Comparison of ENCODE assay signal across 15 mouse cellular contexts in the genomic region with DNA sequence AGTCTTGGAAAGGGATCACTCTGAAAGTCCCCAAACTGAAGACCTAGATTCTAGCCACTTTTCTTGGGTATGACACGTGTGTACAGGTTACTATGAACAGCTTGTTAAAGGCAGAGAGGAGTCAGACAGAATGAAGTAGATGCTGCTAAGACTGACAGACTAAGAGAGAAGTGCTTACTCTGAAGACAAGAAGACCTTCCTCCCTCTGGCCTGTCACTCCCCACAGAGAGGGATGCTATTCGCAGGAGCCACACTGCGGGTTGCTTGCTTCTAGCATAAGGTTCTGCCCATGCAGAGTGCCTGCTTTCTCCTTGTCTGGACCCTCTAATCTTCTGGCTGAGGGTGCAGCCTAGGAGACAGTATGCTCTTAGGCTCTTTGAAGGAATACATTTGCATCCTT.
DNase-seq lines count a peak whose midpoint lies in the region; ATAC-seq and TF ChIP-seq lines count a peak whose summit lies in the region.
"Had no signal": no experiment of that assay in that cellular context is flagged by ENCODE, and none has a peak within 500 bp of the region (broad histone marks: within the 10 kb centered on the region; RNA-seq: fewer than 3 reads in every experiment).

No protein-coding gene starts in this region.

- peaks cover 11% of the 10 kb centered on the region for H3K4me1 ChIP-seq in hindbrain, embryonic 12.5 days
- 0 out of 2 replicates have a peak, but pooled peaks cover 2% of the 10 kb centered on the region for H3K4me1 ChIP-seq in hindbrain, embryonic 10.5 days (replicated peaks)
- peaks cover 4% of the 10 kb centered on the region; the same call in 1 of the 2 replicates for H3K4me1 ChIP-seq in midbrain, embryonic 11.5 days (ENCODE audit: control insufficient read depth, insufficient read depth, low read length)
- H3K4me1 ChIP-seq in neural tube, embryonic 14.5 days (ENCODE audit: control insufficient read depth, insufficient read depth, low read length) = peaks cover 6% of the 10 kb centered on the region; the same call in 1 of the 2 replicates
- no peaks in the 10 kb centered on the region for H3K4me1 ChIP-seq in stomach, postnatal 0 days (replicated peaks; ENCODE audit: control insufficient read depth, insufficient read depth)
- H3K4me1 ChIP-seq: embryonic facial prominence, embryonic 12.5 days; liver, embryonic 15.5 days had no signal

- WGBS in hindbrain, embryonic 12.5 days = 58% methylated on average over 3 of the region's 3 CpGs
- WGBS in hindbrain, embryonic 10.5 days = 53% methylated on average over 3 of the region's 3 CpGs
- WGBS in midbrain, embryonic 11.5 days = 56% methylated on average over 3 of the region's 3 CpGs
- 44% methylated on average over 3 of the region's 3 CpGs for WGBS in neural tube, embryonic 14.5 days
- WGBS in stomach, postnatal 0 days = 62% methylated on average over 3 of the region's 3 CpGs

- H3K9ac ChIP-seq in hindbrain, embryonic 12.5 days = no peak overlapping the region
- H3K9ac ChIP-seq in midbrain, embryonic 11.5 days (ENCODE audit: low read length) = no peak overlapping the region
- H3K9ac ChIP-seq in neural tube, embryonic 14.5 days (replicated peaks; ENCODE audit: low read depth, low read length) = peak overlapping the region; percentile 32; the same call in 1 of the 2 replicates
- no peak overlapping the region for H3K9ac ChIP-seq in stomach, postnatal 0 days (ENCODE audit: low read length)
- H3K9ac ChIP-seq: embryonic facial prominence, embryonic 12.5 days; liver, embryonic 15.5 days had no signal

- DNase-seq in cerebellum, adult 8-10 months = peak; percentile 27
- no peak for DNase-seq in cerebellum, postnatal 4 days (ENCODE audit: low spot score in 2 of 2)
- no peak for DNase-seq in hindbrain, embryonic 10.5 days (ENCODE audit: low spot score)
- DNase-seq in midbrain, embryonic 11.5 days (ENCODE audit: low spot score, missing footprints) = no peak
- DNase-seq in stomach, postnatal 0 days (ENCODE audit: low spot score) = no peak
- DNase-seq in left cerebral cortex, adult 18-20 months (ENCODE audit: low spot score in 2 of 2) = no peak
- DNase-seq: adrenal gland, adult 8-10 months; kidney, adult 18-20 months; kidney, postnatal 14 days; thymus, adult 18-20 months had no signal

- TF ChIP-seq CTCF in stomach, postnatal 0 days (IDR thresholded peaks at IDR 0.05; ENCODE audit: low read depth) = no peak

- ATAC-seq in hindbrain, embryonic 12.5 days (ENCODE audit: low FRiP score) = 0 out of 2 replicates have a peak, but pooled peaks have one; percentile 40
- no peak for ATAC-seq in midbrain, embryonic 11.5 days (ENCODE audit: low FRiP score)
- peak; percentile 35; the same call in 1 of the 2 replicates for ATAC-seq in neural tube, embryonic 14.5 days (ENCODE audit: low read depth)
- no peak for ATAC-seq in stomach, postnatal 0 days (ENCODE audit: low FRiP score, low TSS enrichment)
- ATAC-seq: lung, postnatal 0 days had no signal

- no peak for TF ChIP-seq EP300 in stomach, postnatal 0 days (optimal IDR thresholded peaks at IDR 0.05)

- H3K27me3 ChIP-seq in hindbrain, embryonic 12.5 days = no peaks in the 10 kb centered on the region
- no peaks in the 10 kb centered on the region for H3K27me3 ChIP-seq in hindbrain, embryonic 10.5 days (ENCODE audit: insufficient read depth, poor library complexity, severe bottlenecking)
- H3K27me3 ChIP-seq in midbrain, embryonic 11.5 days (ENCODE audit: control insufficient read depth, insufficient read depth, low read length) = no peaks in the 10 kb centered on the region
- H3K27me3 ChIP-seq in neural tube, embryonic 14.5 days (ENCODE audit: control insufficient read depth, insufficient read depth, low read length) = no peaks in the 10 kb centered on the region
- no peaks in the 10 kb centered on the region for H3K27me3 ChIP-seq in stomach, postnatal 0 days (ENCODE audit: control insufficient read depth, insufficient read depth, low read length)
- H3K27me3 ChIP-seq: embryonic facial prominence, embryonic 12.5 days; liver, embryonic 15.5 days had no signal

- H3K4me3 ChIP-seq in hindbrain, embryonic 12.5 days = no peak overlapping the region
- H3K4me3 ChIP-seq in hindbrain, embryonic 10.5 days = no peak overlapping the region
- H3K4me3 ChIP-seq in midbrain, embryonic 11.5 days (ENCODE audit: low read depth, low read length) = no peak overlapping the region
- H3K4me3 ChIP-seq in neural tube, embryonic 14.5 days (ENCODE audit: low read depth, low read length) = no peak overlapping the region
- H3K4me3 ChIP-seq in stomach, postnatal 0 days (ENCODE audit: low read depth, low read length) = no peak overlapping the region
- H3K4me3 ChIP-seq: embryonic facial prominence, embryonic 12.5 days; liver, embryonic 15.5 days had no signal

- no peak overlapping the region for H3K4me2 ChIP-seq in hindbrain, embryonic 12.5 days (replicated peaks)
- H3K4me2 ChIP-seq in midbrain, embryonic 11.5 days = no peak overlapping the region
- H3K4me2 ChIP-seq in neural tube, embryonic 14.5 days (ENCODE audit: low read depth, low read length) = no peak overlapping the region
- no peak overlapping the region for H3K4me2 ChIP-seq in stomach, postnatal 0 days (replicated peaks; ENCODE audit: low read depth)
- H3K4me2 ChIP-seq: embryonic facial prominence, embryonic 12.5 days; liver, embryonic 15.5 days had no signal

- H3K27ac ChIP-seq in hindbrain, embryonic 12.5 days = peak overlapping the region; percentile 62
- no peak overlapping the region for H3K27ac ChIP-seq in hindbrain, embryonic 10.5 days
- H3K27ac ChIP-seq in midbrain, embryonic 11.5 days (ENCODE audit: low read depth, low read length) = 0 out of 2 replicates have a peak overlapping the region, but pooled peaks have one; percentile 40
- peak overlapping the region; percentile 67; the same call in 1 of the 2 replicates for H3K27ac ChIP-seq in neural tube, embryonic 14.5 days (ENCODE audit: low read depth, low read length)
- no peak overlapping the region for H3K27ac ChIP-seq in stomach, postnatal 0 days (replicated peaks)
- H3K27ac ChIP-seq: embryonic facial prominence, embryonic 12.5 days; liver, embryonic 15.5 days had no signal

- H3K9me3 ChIP-seq in hindbrain, embryonic 12.5 days (replicated peaks) = no peaks in the 10 kb centered on the region
- no peaks in the 10 kb centered on the region for H3K9me3 ChIP-seq in hindbrain, embryonic 10.5 days
- no peaks in the 10 kb centered on the region for H3K9me3 ChIP-seq in midbrain, embryonic 11.5 days (ENCODE audit: control insufficient read depth, low read length)
- no peaks in the 10 kb centered on the region for H3K9me3 ChIP-seq in neural tube, embryonic 14.5 days (ENCODE audit: control insufficient read depth, low read length)
- no peaks in the 10 kb centered on the region for H3K9me3 ChIP-seq in stomach, postnatal 0 days (ENCODE audit: control insufficient read depth, low read length)
- H3K9me3 ChIP-seq: embryonic facial prominence, embryonic 12.5 days; liver, embryonic 15.5 days had no signal

- no peaks in the 10 kb centered on the region for H3K36me3 ChIP-seq in hindbrain, embryonic 12.5 days
- no peaks in the 10 kb centered on the region for H3K36me3 ChIP-seq in hindbrain, embryonic 10.5 days
- no peaks in the 10 kb centered on the region for H3K36me3 ChIP-seq in midbrain, embryonic 11.5 days (ENCODE audit: control insufficient read depth, insufficient read depth, low read length)
- H3K36me3 ChIP-seq in neural tube, embryonic 14.5 days (ENCODE audit: control insufficient read depth, insufficient read depth, low read length) = no peaks in the 10 kb centered on the region
- H3K36me3 ChIP-seq in stomach, postnatal 0 days (ENCODE audit: control insufficient read depth, insufficient read depth, low read length) = no peaks in the 10 kb centered on the region
- H3K36me3 ChIP-seq: embryonic facial prominence, embryonic 12.5 days; liver, embryonic 15.5 days had no signal

Comparison
In these comparisons a context has a peak if more than half of its experiments do, and no peak if none do; other contexts are left out.
1. H3K27ac ChIP-seq: peak in hindbrain, embryonic 12.5 days (single experiment), midbrain, embryonic 11.5 days (single experiment) and neural tube, embryonic 14.5 days (single experiment); none in hindbrain, embryonic 10.5 days (single experiment) and stomach, postnatal 0 days (single experiment).
2. ATAC-seq: peak in hindbrain, embryonic 12.5 days (single experiment) and neural tube, embryonic 14.5 days (single experiment); none in midbrain, embryonic 11.5 days (single experiment) and stomach, postnatal 0 days (single experiment).